Mouse (Mus musculus): ENCODE measurements around the gene Olfr544. TPM values are rescaled to one million over a fixed set of nuclear protein-coding genes. Genes with fewer than 3 reads are reported as not detected.
"Not testable (repeated sequence)": the region's sequence is repeated elsewhere in the genome, so short reads cannot be mapped to it uniquely, and the experiment has no call there.

The Olfr544 gene
- polyA plus RNA-seq, 1 experiment: not detected

DNA sequence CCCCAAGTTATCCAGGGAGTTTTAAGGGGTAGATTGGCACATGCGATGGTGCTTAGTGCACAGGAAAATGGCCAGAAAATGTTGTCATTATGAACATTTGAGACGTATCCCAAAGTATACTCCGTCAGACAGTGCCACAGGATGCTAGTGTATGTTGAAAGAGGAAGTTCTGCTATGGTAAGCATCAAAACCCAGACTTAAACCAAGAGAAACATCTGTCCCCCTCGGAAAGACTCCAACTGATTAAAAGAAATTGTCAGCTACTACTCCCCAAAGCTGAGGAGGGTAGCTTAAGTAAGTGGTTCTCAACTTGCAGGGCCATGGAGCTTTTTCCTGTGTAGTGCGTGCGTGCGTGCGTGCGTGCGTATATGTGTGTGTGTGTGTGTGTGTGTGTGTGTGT lies 23.8 kb upstream of the Olfr544 start:
- TF ChIP-seq POLR2A (IDR thresholded peaks at IDR 0.05; ENCODE audit: control insufficient read depth, low read depth, low read length): no peak
- no peak for TF ChIP-seq CTCF (IDR thresholded peaks at IDR 0.05; ENCODE audit: control insufficient read depth, insufficient read depth, insufficient replicate concordance, low read depth, low read length)
- Histone ChIP-seq H3K4me1 (ENCODE audit: control insufficient read depth, insufficient read depth, low read length) (peaks cover 5% of the 10 kb centered on the region), H3K36me3 (ENCODE audit: control insufficient read depth, insufficient read depth, low read length) (no peaks in the 10 kb centered on the region), H3K4me3 (ENCODE audit: control insufficient read depth, low read depth, low read length) (no peak overlapping the region), H3K27me3 (ENCODE audit: control insufficient read depth, insufficient read depth, low read length) (no peaks in the 10 kb centered on the region), H3K27ac (ENCODE audit: control insufficient read depth, insufficient read depth, low read depth, low read length) (no peak overlapping the region)

DNA sequence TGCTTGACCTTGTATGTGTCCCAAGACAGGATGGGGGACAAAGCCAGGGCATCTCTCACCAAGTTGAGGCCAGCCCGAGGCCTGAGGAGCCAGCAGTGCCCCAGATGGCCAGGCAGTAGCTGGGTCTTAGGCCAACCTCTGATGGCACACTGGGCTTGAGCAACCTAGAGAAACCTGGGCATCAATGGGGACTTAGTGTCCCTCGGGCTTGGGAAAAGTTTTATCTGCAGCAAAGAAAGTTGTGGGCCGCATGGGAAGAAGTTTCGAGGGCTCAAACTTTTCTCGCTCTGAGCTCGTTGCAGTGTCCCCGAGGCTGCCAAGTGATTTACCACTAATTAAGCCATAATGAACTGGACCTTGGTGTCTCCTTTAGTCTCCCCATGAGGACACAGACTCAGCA lies 21.6 kb upstream of the Olfr544 start:
- no peak for TF ChIP-seq POLR2A (IDR thresholded peaks at IDR 0.05; ENCODE audit: control insufficient read depth, low read depth, low read length)
- TF ChIP-seq CTCF (IDR thresholded peaks at IDR 0.05; ENCODE audit: control insufficient read depth, insufficient read depth, insufficient replicate concordance, low read depth, low read length): no peak
- Histone ChIP-seq H3K27ac (ENCODE audit: control insufficient read depth, insufficient read depth, low read depth, low read length) (no peak overlapping the region), H3K4me3 (ENCODE audit: control insufficient read depth, low read depth, low read length) (no peak overlapping the region), H3K4me1 (ENCODE audit: control insufficient read depth, insufficient read depth, low read length) (peaks cover 5% of the 10 kb centered on the region), H3K27me3 (ENCODE audit: control insufficient read depth, insufficient read depth, low read length) (no peaks in the 10 kb centered on the region), H3K36me3 (ENCODE audit: control insufficient read depth, insufficient read depth, low read length) (no peaks in the 10 kb centered on the region)

- Histone ChIP-seq H3K4me1 (ENCODE audit: control insufficient read depth, insufficient read depth, low read length) (peaks cover 5% of the 10 kb centered on the region), H3K27me3 (ENCODE audit: control insufficient read depth, insufficient read depth, low read length) (no peaks in the 10 kb centered on the region), H3K4me3 (ENCODE audit: control insufficient read depth, low read depth, low read length) (no peak overlapping the region), H3K27ac (ENCODE audit: control insufficient read depth, insufficient read depth, low read depth, low read length) (no peak overlapping the region), H3K36me3 (ENCODE audit: control insufficient read depth, insufficient read depth, low read length) (no peaks in the 10 kb centered on the region)
- TF ChIP-seq CTCF (IDR thresholded peaks at IDR 0.05; ENCODE audit: control insufficient read depth, insufficient read depth, insufficient replicate concordance, low read depth, low read length) (no peak), POLR2A (IDR thresholded peaks at IDR 0.05; ENCODE audit: control insufficient read depth, low read depth, low read length) (no peak)
Observed at GRCm38 (mm10) chr7:102508666-102509065, 20.6 kb upstream of the Olfr544 start.

GRCm38 (mm10) chr7:102508066-102508465 lies 20.0 kb upstream of the Olfr544 start:
- Histone ChIP-seq H3K4me3 (ENCODE audit: control insufficient read depth, low read depth, low read length) (no peak overlapping the region), H3K27ac (ENCODE audit: control insufficient read depth, insufficient read depth, low read depth, low read length) (no peak overlapping the region), H3K27me3 (ENCODE audit: control insufficient read depth, insufficient read depth, low read length) (no peaks in the 10 kb centered on the region), H3K36me3 (ENCODE audit: control insufficient read depth, insufficient read depth, low read length) (no peaks in the 10 kb centered on the region), H3K4me1 (ENCODE audit: control insufficient read depth, insufficient read depth, low read length) (peaks cover 3% of the 10 kb centered on the region)
- TF ChIP-seq CTCF (IDR thresholded peaks at IDR 0.05; ENCODE audit: control insufficient read depth, insufficient read depth, insufficient replicate concordance, low read depth, low read length) (no peak), POLR2A (IDR thresholded peaks at IDR 0.05; ENCODE audit: control insufficient read depth, low read depth, low read length) (no peak)

- TF ChIP-seq POLR2A (IDR thresholded peaks at IDR 0.05; ENCODE audit: control insufficient read depth, low read depth, low read length): no peak
- TF ChIP-seq CTCF (IDR thresholded peaks at IDR 0.05; ENCODE audit: control insufficient read depth, insufficient read depth, insufficient replicate concordance, low read depth, low read length): peak; percentile 82; the same call in 1 of the 2 replicates
Observed at GRCm38 (mm10) chr7:102506848-102507247, 18.7 kb upstream of the Olfr544 start.

GRCm38 (mm10) chr7:102501986-102502385 lies 13.9 kb upstream of the Olfr544 start:
- no peak overlapping the region for H3K27ac ChIP-seq (ENCODE audit: control insufficient read depth, insufficient read depth, low read depth, low read length)
- TF ChIP-seq CTCF (IDR thresholded peaks at IDR 0.05; ENCODE audit: control insufficient read depth, insufficient read depth, insufficient replicate concordance, low read depth, low read length): no peak
- no peak for TF ChIP-seq POLR2A (IDR thresholded peaks at IDR 0.05; ENCODE audit: control insufficient read depth, low read depth, low read length)
- no peak overlapping the region for H3K4me3 ChIP-seq (ENCODE audit: control insufficient read depth, low read depth, low read length)

More at GRCm38 (mm10) chr7:102506848-102507247, 18.7 kb upstream of the Olfr544 start:
- H3K4me1 ChIP-seq (ENCODE audit: control insufficient read depth, insufficient read depth, low read length): no peaks in the 10 kb centered on the region
- no peaks in the 10 kb centered on the region for H3K27me3 ChIP-seq (ENCODE audit: control insufficient read depth, insufficient read depth, low read length)
- no peaks in the 10 kb centered on the region for H3K36me3 ChIP-seq (ENCODE audit: control insufficient read depth, insufficient read depth, low read length)
- H3K27ac ChIP-seq (ENCODE audit: control insufficient read depth, insufficient read depth, low read depth, low read length): no peak overlapping the region
- H3K4me3 ChIP-seq (ENCODE audit: control insufficient read depth, low read depth, low read length): no peak overlapping the region

GRCm38 (mm10) chr7:102499473-102499872 lies 11.4 kb upstream of the Olfr544 start, which contains the start of gene Olfr545:
Gene Olfr545, minus strand, starts transcription at chr7:102499573.
- Histone ChIP-seq H3K4me1 (ENCODE audit: control insufficient read depth, insufficient read depth, low read length) (no peaks in the 10 kb centered on the region), H3K4me3 (ENCODE audit: control insufficient read depth, low read depth, low read length) (no peak within 1 kb of the TSS), H3K27me3 (ENCODE audit: control insufficient read depth, insufficient read depth, low read length) (no peaks in the 10 kb centered on the region), H3K36me3 (ENCODE audit: control insufficient read depth, insufficient read depth, low read length) (no peaks in the 10 kb centered on the region), H3K27ac (ENCODE audit: control insufficient read depth, insufficient read depth, low read depth, low read length) (no peak within 1 kb of the TSS)
- TF ChIP-seq CTCF (IDR thresholded peaks at IDR 0.05; ENCODE audit: control insufficient read depth, insufficient read depth, insufficient replicate concordance, low read depth, low read length) (no peak), POLR2A (IDR thresholded peaks at IDR 0.05; ENCODE audit: control insufficient read depth, low read depth, low read length) (no peak)

More at GRCm38 (mm10) chr7:102501986-102502385, 13.9 kb upstream of the Olfr544 start:
- Histone ChIP-seq H3K27me3 (ENCODE audit: control insufficient read depth, insufficient read depth, low read length) (no peaks in the 10 kb centered on the region), H3K36me3 (ENCODE audit: control insufficient read depth, insufficient read depth, low read length) (no peaks in the 10 kb centered on the region), H3K4me1 (ENCODE audit: control insufficient read depth, insufficient read depth, low read length) (no peaks in the 10 kb centered on the region)

GRCm38 (mm10) chr7:102494416-102494815 lies 6.3 kb upstream of the Olfr544 start:
- not testable (repeated sequence) for H3K4me1 ChIP-seq (ENCODE audit: control insufficient read depth, insufficient read depth, low read length); H3K27me3 ChIP-seq (ENCODE audit: control insufficient read depth, insufficient read depth, low read length); H3K27ac ChIP-seq (ENCODE audit: control insufficient read depth, insufficient read depth, low read depth, low read length); H3K36me3 ChIP-seq (ENCODE audit: control insufficient read depth, insufficient read depth, low read length); H3K4me3 ChIP-seq (ENCODE audit: control insufficient read depth, low read depth, low read length)

Data from testis, adult 2 months (tissue).